ENCODE assay signal across 8 mouse cellular contexts in the genomic region with DNA sequence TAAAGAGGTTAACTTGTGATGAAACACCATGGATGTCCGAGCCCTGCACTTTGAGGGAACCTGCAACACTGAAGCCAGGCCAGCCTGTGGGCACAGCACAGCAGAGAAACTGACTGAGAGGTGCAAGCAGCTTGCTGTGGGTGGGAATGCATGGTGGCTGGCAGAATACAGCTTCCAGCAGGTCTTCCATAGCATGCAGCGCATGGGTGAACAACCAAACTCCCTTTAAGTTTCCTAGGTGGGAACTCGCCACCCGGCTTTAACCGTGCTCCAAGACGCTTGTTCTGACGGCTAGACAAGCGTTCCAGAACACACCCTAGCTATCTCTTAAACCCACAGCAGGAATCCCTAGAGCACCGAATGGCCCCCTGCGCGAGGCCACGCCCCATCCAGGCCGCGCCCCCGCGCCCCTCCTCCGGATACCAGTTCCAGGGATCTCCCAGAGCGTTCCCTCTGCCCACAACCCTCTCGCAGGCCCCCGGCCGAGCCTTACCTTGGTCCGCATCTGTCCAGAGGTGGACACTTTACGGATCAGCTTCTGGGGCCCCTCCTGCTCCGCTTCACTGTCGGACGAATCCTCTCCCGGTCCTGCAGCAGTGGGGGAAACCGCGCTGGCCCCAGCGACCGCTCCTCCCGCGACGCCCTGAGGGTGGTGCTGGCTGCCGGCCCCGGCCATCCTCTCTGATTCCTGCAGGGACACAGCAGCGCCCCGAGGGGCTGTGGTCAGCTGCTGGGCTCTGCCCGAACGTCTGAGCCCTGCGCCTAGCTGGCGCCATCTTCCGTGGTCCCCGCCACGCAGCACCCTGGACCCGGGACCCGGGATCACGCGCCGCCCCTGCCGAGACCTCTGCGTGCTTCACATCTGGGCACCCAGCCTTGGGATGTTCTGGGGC. TPM values are rescaled to one million over a fixed set of nuclear protein-coding genes. Genes with fewer than 3 reads are reported as not detected.
DNase-seq lines count a peak whose midpoint lies in the region; ATAC-seq and TF ChIP-seq lines count a peak whose summit lies in the region.

No protein-coding gene starts in this region.

- no peaks in the 10 kb centered on the region for H3K27me3 ChIP-seq in CH12.LX (replicated peaks)
- H3K27me3 ChIP-seq in embryonic facial prominence, embryonic 15.5 days = no peaks in the 10 kb centered on the region
- no peaks in the 10 kb centered on the region for H3K27me3 ChIP-seq in heart, embryonic 13.5 days (replicated peaks)
- H3K27me3 ChIP-seq in kidney, embryonic 14.5 days (ENCODE audit: control insufficient read depth, insufficient read depth, low read length) = no peaks in the 10 kb centered on the region
- peaks cover 8% of the 10 kb centered on the region for H3K27me3 ChIP-seq in liver, embryonic 16.5 days (ENCODE audit: control insufficient read depth, insufficient read depth, low read depth, low read length)
- no peaks in the 10 kb centered on the region for H3K27me3 ChIP-seq in neural tube, embryonic 11.5 days (ENCODE audit: control insufficient read depth, insufficient read depth, low read length)

- peak overlapping the region in 1 of 3 experiments; percentile 53 for H3K4me3 ChIP-seq in CH12.LX (replicated peaks in 1 of 3; ENCODE audit: low read depth in 2 of 3, low read length in 2 of 3, poor library complexity in 1 of 3)
- H3K4me3 ChIP-seq in bone marrow, adult 2 months (replicated peaks; ENCODE audit: control insufficient read depth, low read depth, low read length) = peak overlapping the region; percentile 21
- H3K4me3 ChIP-seq in embryonic facial prominence, embryonic 15.5 days (replicated peaks) = peak overlapping the region; percentile 61
- peak overlapping the region; percentile 79 for H3K4me3 ChIP-seq in heart, embryonic 13.5 days
- peak overlapping the region; percentile 67 for H3K4me3 ChIP-seq in kidney, embryonic 14.5 days (ENCODE audit: low read length)
- H3K4me3 ChIP-seq in liver, embryonic 16.5 days (ENCODE audit: low read depth, low read length) = peak overlapping the region; percentile 65
- H3K4me3 ChIP-seq in neural tube, embryonic 11.5 days (ENCODE audit: low read depth, low read length) = peak overlapping the region; percentile 55

- no peaks in the 10 kb centered on the region for H3K9me3 ChIP-seq in CH12.LX (replicated peaks; ENCODE audit: low read length)
- H3K9me3 ChIP-seq in embryonic facial prominence, embryonic 15.5 days (replicated peaks) = no peaks in the 10 kb centered on the region
- H3K9me3 ChIP-seq in heart, embryonic 13.5 days = no peaks in the 10 kb centered on the region
- no peaks in the 10 kb centered on the region for H3K9me3 ChIP-seq in kidney, embryonic 14.5 days (ENCODE audit: control insufficient read depth, low read length)
- H3K9me3 ChIP-seq in liver, embryonic 16.5 days (replicated peaks; ENCODE audit: control insufficient read depth, low read length) = no peaks in the 10 kb centered on the region
- H3K9me3 ChIP-seq in neural tube, embryonic 11.5 days (ENCODE audit: control insufficient read depth, low read length) = no peaks in the 10 kb centered on the region

- no peaks in the 10 kb centered on the region for H3K79me2 ChIP-seq in CH12.LX (replicated peaks; ENCODE audit: control insufficient read depth, extremely low read depth, insufficient read depth, poor library complexity, severe bottlenecking)

- no peak overlapping the region for H3K27ac ChIP-seq in CH12.LX (ENCODE audit: insufficient read depth, low read depth)
- H3K27ac ChIP-seq in bone marrow, adult 2 months (ENCODE audit: control insufficient read depth, insufficient read depth, low read depth, low read length, poor library complexity) = no peak overlapping the region
- 0 out of 2 replicates have a peak overlapping the region, but pooled peaks have one; percentile 19 for H3K27ac ChIP-seq in embryonic facial prominence, embryonic 15.5 days (replicated peaks)
- H3K27ac ChIP-seq in heart, embryonic 13.5 days (replicated peaks) = peak overlapping the region; percentile 80
- H3K27ac ChIP-seq in kidney, embryonic 14.5 days (ENCODE audit: low read depth, low read length) = 0 out of 2 replicates have a peak overlapping the region, but pooled peaks have one; percentile 47
- no peak overlapping the region for H3K27ac ChIP-seq in liver, embryonic 16.5 days (ENCODE audit: low read length)
- H3K27ac ChIP-seq in neural tube, embryonic 11.5 days (ENCODE audit: low read depth, low read length) = no peak overlapping the region

- ATAC-seq in embryonic facial prominence, embryonic 15.5 days (ENCODE audit: insufficient number of reproducible peaks, low FRiP score, low TSS enrichment, low read depth) = peak; percentile 89
- peak; percentile 79; the same call in 1 of the 2 replicates for ATAC-seq in heart, embryonic 13.5 days (ENCODE audit: extremely low read depth, insufficient number of reproducible peaks, low FRiP score, low TSS enrichment)
- peak; percentile 95 for ATAC-seq in kidney, embryonic 14.5 days (ENCODE audit: low FRiP score, low TSS enrichment)
- ATAC-seq in liver, embryonic 16.5 days (ENCODE audit: low read depth) = peak; percentile 80
- peak; percentile 67 for ATAC-seq in neural tube, embryonic 11.5 days (ENCODE audit: insufficient read depth, low FRiP score, low TSS enrichment)

- TF ChIP-seq RAD21 in CH12.LX (IDR thresholded peaks at IDR 0.05; ENCODE audit: low read depth, low read length) = no peak

- no peak overlapping the region; the same call in 1 of the 2 replicates for H3K9ac ChIP-seq in CH12.LX (ENCODE audit: insufficient read depth, low read depth)
- peak overlapping the region; percentile 37 for H3K9ac ChIP-seq in embryonic facial prominence, embryonic 15.5 days
- H3K9ac ChIP-seq in heart, embryonic 13.5 days = peak overlapping the region; percentile 85
- H3K9ac ChIP-seq in kidney, embryonic 14.5 days (ENCODE audit: low read depth, low read length) = peak overlapping the region; percentile 56
- H3K9ac ChIP-seq in liver, embryonic 16.5 days (ENCODE audit: low read depth, low read length) = peak overlapping the region; percentile 42; the same call in 1 of the 2 replicates
- H3K9ac ChIP-seq in neural tube, embryonic 11.5 days (ENCODE audit: low read length) = peak overlapping the region; percentile 62

- peaks cover 0 to 9% of the 10 kb centered on the region in 2 experiments for H3K36me3 ChIP-seq in CH12.LX (replicated peaks in 1 of 2; ENCODE audit: control insufficient read depth in 1 of 2, insufficient read depth in 1 of 2, low read length in 1 of 2)
- no peaks in the 10 kb centered on the region for H3K36me3 ChIP-seq in embryonic facial prominence, embryonic 15.5 days
- no peaks in the 10 kb centered on the region for H3K36me3 ChIP-seq in heart, embryonic 13.5 days
- H3K36me3 ChIP-seq in kidney, embryonic 14.5 days (ENCODE audit: control insufficient read depth, insufficient read depth, low read length) = no peaks in the 10 kb centered on the region
- H3K36me3 ChIP-seq in liver, embryonic 16.5 days (ENCODE audit: control insufficient read depth, insufficient read depth) = no peaks in the 10 kb centered on the region
- no peaks in the 10 kb centered on the region for H3K36me3 ChIP-seq in neural tube, embryonic 11.5 days (ENCODE audit: control insufficient read depth, insufficient read depth, low read length)

- in situ Hi-C loops in CH12.LX (cut with MboI; ENCODE audit: low pct_ligation_motif_present, low pct_unique_long_range_greater_than_20kb, low sequenced_read_pairs) = no loop called here

- WGBS in bone marrow, adult 2 months = 3% methylated on average over 52 of the region's 52 CpGs
- WGBS in embryonic facial prominence, embryonic 15.5 days = 1% methylated on average over 52 of the region's 52 CpGs
- under 1% methylated on average over 52 of the region's 52 CpGs for WGBS in heart, embryonic 13.5 days
- WGBS in kidney, embryonic 14.5 days = 1% methylated on average over 52 of the region's 52 CpGs
- WGBS in liver, embryonic 16.5 days (ENCODE audit: insufficient replicate concordance) = under 1% methylated on average over 52 of the region's 52 CpGs
- under 1% methylated on average over 52 of the region's 52 CpGs for WGBS in neural tube, embryonic 11.5 days

- peak overlapping the region; percentile 52; the same call in 1 of the 2 replicates for H3K4me2 ChIP-seq in CH12.LX (ENCODE audit: insufficient read depth, low read depth, poor library complexity, severe bottlenecking)
- peak overlapping the region; percentile 89 for H3K4me2 ChIP-seq in embryonic facial prominence, embryonic 15.5 days (replicated peaks)
- peak overlapping the region; percentile 95 for H3K4me2 ChIP-seq in heart, embryonic 13.5 days
- peak overlapping the region; percentile 91 for H3K4me2 ChIP-seq in kidney, embryonic 14.5 days (replicated peaks; ENCODE audit: low read depth, low read length)
- H3K4me2 ChIP-seq in liver, embryonic 16.5 days (ENCODE audit: low read depth, low read length) = peak overlapping the region; percentile 67
- peak overlapping the region; percentile 96 for H3K4me2 ChIP-seq in neural tube, embryonic 11.5 days (ENCODE audit: low read depth)

- dilution Hi-C loops in CH12.LX (cut with MboI; ENCODE audit: extremely low pct_ligation_motif_present, extremely low pct_unique_long_range_greater_than_20kb, low sequenced_read_pairs) = no loop called here

- TF ChIP-seq POLR2A in CH12.LX (IDR thresholded peaks at IDR 0.05; ENCODE audit: low read depth, low read length) = no peak
- no peak for TF ChIP-seq POLR2A in bone marrow, adult 2 months (IDR thresholded peaks at IDR 0.05; ENCODE audit: borderline replicate concordance, control insufficient read depth, low read depth, low read length)

- DNase-seq in CH12.LX (ENCODE audit: extremely low read depth) = no peak
- peak; percentile 74 for DNase-seq in neural tube, embryonic 11.5 days (ENCODE audit: low spot score)
- peak; percentile 53 for DNase-seq in thymus, postnatal 0 days (ENCODE audit: low spot score)

- no peak for TF ChIP-seq EP300 in CH12.LX (IDR thresholded peaks at IDR 0.05; ENCODE audit: low read length)

- TF ChIP-seq CTCF in CH12.LX (conservative IDR thresholded peaks at IDR 0.05 in 1 of 2, IDR thresholded peaks at IDR 0.05 in 1 of 2; ENCODE audit: low read depth in 2 of 2, low read length in 2 of 2) = no peak
- no peak for TF ChIP-seq CTCF in bone marrow, adult 2 months (IDR thresholded peaks at IDR 0.05; ENCODE audit: control insufficient read depth, insufficient read depth, low read length)

- H3K4me1 ChIP-seq in CH12.LX (ENCODE audit: control insufficient read depth in 1 of 2, insufficient read depth in 2 of 2) = no peaks in the 10 kb centered on the region; a peak in 1 of 4 replicates
- 0 out of 2 replicates have a peak, but pooled peaks cover 2% of the 10 kb centered on the region for H3K4me1 ChIP-seq in bone marrow, adult 2 months (ENCODE audit: control insufficient read depth, insufficient read depth, low read length)
- peaks cover 14% of the 10 kb centered on the region for H3K4me1 ChIP-seq in embryonic facial prominence, embryonic 15.5 days
- peaks cover 23% of the 10 kb centered on the region for H3K4me1 ChIP-seq in heart, embryonic 13.5 days
- H3K4me1 ChIP-seq in kidney, embryonic 14.5 days (ENCODE audit: control insufficient read depth, insufficient read depth, low read length) = peaks cover 4% of the 10 kb centered on the region; the same call in 1 of the 2 replicates
- H3K4me1 ChIP-seq in liver, embryonic 16.5 days (ENCODE audit: control insufficient read depth, low read depth, low read length) = peaks cover 6% of the 10 kb centered on the region
- H3K4me1 ChIP-seq in neural tube, embryonic 11.5 days (ENCODE audit: control insufficient read depth, insufficient read depth, low read length) = peaks cover 2% of the 10 kb centered on the region; the same call in 1 of the 2 replicates

RNA-seq across cellular contexts. Expression of gene Dgkh, which starts 7.9 kb away (rescaled TPM):
- total RNA-seq in CH12.LX (2012; rRNA removed) (2.4 and 2.7 TPM in 2 replicates), CH12.LX (2014; rRNA removed) (0.83 and 1.1 TPM in 2 replicates)
- 2.9 and 3.3 TPM in 2 replicates for polyA plus RNA-seq in CH12.LX (2012; ENCODE audit: insufficient read length, low read depth)
- polyA plus RNA-seq in bone marrow, adult 2 months (2011; ENCODE audit: insufficient read depth, insufficient read length, low replicate concordance, missing spikeins) = 1.0 and 6.9 TPM in 2 replicates
- polyA plus RNA-seq in embryonic facial prominence, embryonic 15.5 days (2015; fragmentation: Nextera tagmentation; extraction: Ambion mirVana) = 1.7 and 1.8 TPM in 2 replicates
- 1.2 and 1.5 TPM in 2 replicates for polyA plus RNA-seq in heart, embryonic 13.5 days (2015; fragmentation: Nextera tagmentation; extraction: Ambion mirVana)
- 2.6 and 3.2 TPM in 2 replicates for polyA plus RNA-seq in kidney, embryonic 14.5 days (2014; fragmentation: Nextera tagmentation; extraction: Ambion mirVana)
- polyA plus RNA-seq in liver, embryonic 16.5 days (2015; fragmentation: Nextera tagmentation; extraction: Ambion mirVana) = 0.20 and 0.26 TPM in 2 replicates
- polyA plus RNA-seq in neural tube, embryonic 11.5 days (2014; fragmentation: Nextera tagmentation; extraction: Ambion mirVana) = 8.2 and 8.3 TPM in 2 replicates
- 1.4 and 2.2 TPM in 2 replicates for polyA plus RNA-seq in thymus, postnatal 0 days (2015; fragmentation: Nextera tagmentation; extraction: Ambion mirVana)

Comparison
In these comparisons a context has a peak if more than half of its experiments do, and no peak if none do; other contexts are left out.
1. H3K27ac ChIP-seq: peak in embryonic facial prominence, embryonic 15.5 days (single experiment), heart, embryonic 13.5 days (single experiment) and kidney, embryonic 14.5 days (single experiment); none in CH12.LX (single experiment), bone marrow, adult 2 months (single experiment), liver, embryonic 16.5 days (single experiment) and neural tube, embryonic 11.5 days (single experiment).
2. Peak in every context shown above with its lines, with median percentiles within 50 percentile points of each other: H3K4me2 ChIP-seq and ATAC-seq.